Mouse (Mus musculus) kidney, adult 2 months (tissue): Measurements from ENCODE around the gene Nt5c.
"Not testable (repeated sequence)": the region's sequence is repeated elsewhere in the genome, so short reads cannot be mapped to it uniquely, and the experiment has no call there.

Source experiments
- CTCF ChIP-seq: fragments of 200-500 bp; conservative IDR thresholded peaks from 2 replicates; pipeline ENCODE4 v1.5.1; 2011; ENCODE audit warnings: low read depth, mild to moderate bottlenecking, control low read depth, low read length, moderate library complexity, mixed read lengths; ENCODE audit not compliant: insufficient read depth, insufficient read length
- POLR2A ChIP-seq: fragments of 200-500 bp; IDR thresholded peaks from one replicate; pipeline ENCODE4 v1.6.1; 2011; ENCODE audit warnings: low read depth, low read length, control low read depth

DNA sequence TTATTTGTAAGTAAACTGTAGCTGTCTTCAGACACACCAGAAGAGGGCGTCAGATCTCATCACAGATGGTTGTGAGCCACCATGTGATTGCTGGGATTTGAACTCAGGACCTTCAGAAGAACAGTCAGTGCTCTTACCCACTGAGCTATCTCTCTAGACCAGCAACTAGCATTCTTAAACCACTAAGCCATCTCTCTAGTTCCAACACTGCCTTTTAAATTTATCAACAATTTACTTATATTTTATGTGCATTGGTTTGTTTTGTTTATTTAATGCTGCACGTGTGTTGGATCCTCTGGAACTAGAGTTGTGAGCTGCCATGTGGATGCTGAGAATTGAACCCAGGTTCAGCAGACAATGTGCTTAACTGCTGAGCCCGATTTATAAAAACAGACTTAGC lies 34.8 kb upstream of the Nt5c start:
- TF ChIP-seq CTCF, POLR2A: not testable (repeated sequence)
